Mouse (Mus musculus): ENCODE measurements around the gene Cntfr.

Gene Cntfr

DNA sequence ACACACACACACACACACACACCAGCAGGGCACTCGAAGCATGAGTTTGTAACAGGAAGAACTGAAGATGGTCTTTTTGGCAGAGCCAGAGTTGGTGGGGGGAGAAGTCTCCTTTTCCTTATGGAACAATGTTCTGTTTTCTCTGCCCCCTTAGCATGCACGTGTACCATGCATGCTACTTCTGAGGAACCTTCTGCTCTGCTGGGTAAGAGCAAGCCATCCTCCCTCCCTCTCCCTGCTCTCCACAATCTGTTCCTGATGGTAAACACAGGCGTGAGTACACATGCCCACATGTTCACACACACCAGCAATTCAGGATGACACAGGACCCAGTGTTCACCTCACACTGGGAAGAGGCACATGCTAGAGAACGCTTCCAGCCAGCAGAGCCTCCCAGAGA, 15.7 kb downstream of the Cntfr start:
- DNase-seq (ENCODE audit: low read depth in 2 of 2, low spot score in 2 of 2): no peak

DNA sequence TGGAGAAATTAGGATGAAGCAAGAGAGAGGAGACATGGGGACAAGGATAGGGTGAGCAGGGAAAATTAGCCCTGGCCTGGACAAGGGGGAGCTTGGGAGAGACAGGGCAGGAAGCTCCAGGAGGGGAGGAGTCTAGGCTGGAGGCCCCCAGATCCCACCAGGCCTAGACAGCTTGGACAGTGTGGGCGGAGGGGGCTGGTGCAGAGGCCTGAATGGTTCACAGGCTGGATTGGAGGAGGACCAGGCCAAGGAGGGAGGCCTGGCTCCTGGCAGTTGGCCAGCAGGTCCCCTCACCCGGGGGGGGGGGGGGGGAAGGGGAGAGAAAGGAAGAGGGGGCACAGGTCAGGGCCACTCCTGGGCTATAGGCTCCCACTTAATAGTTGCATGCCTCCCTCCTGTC, 17.6 kb downstream of the Cntfr start:
- no peak for DNase-seq (ENCODE audit: low read depth in 2 of 2, low spot score in 2 of 2)

DNA sequence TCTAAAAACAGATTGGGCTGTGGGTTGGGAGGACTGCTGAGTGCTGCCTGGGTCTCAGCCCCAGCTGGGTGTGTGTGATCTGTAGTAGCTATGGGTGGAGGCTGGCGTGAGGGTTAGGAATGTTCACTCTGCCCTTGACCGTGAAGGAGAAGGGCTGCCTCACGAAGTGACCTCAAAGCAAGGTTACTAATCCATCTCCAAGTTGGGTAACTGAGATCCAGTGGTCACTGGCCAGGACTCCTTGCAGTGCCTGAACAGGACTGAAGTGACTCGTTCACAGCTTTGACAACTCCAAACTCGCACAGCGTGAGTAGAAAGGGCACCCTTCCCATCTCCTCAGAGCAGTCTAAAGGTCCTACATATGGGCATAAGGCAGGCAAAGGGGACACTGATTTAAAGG, 18.0 kb downstream of the Cntfr start:
- no peak for DNase-seq (ENCODE audit: low read depth in 2 of 2, low spot score in 2 of 2)

DNA sequence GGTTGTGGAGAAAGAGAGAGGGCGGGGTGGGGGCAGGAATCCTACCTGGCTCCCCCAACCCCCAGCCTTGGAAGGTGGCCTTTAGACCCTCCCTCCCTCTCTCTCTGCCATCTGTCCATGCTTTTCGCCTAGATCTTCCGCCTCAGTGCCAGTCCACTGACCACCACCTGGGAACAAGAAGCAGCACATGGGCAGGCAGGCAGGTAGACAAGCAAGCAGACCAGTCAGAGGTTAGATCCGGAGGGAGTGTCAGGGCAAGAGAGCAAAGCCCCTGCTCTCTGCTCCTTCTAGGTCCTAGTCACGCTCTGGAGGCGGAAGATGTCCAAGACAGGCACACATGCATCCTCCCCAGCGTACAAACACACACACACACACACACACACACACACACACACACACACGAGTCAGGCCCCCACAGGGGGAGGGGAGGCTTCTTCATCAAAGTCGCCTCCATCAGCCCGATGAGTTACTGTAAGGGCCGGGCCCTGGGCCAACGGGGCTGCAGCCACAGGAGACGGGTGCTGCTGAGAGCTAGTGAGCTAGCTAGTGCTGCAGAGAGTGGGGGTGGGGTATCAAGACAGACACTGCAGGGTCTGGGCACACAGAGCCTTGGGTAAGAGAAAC, 19.8 kb downstream of the Cntfr start:
- no peak for DNase-seq (ENCODE audit: low read depth in 2 of 2, low spot score in 2 of 2)

DNA sequence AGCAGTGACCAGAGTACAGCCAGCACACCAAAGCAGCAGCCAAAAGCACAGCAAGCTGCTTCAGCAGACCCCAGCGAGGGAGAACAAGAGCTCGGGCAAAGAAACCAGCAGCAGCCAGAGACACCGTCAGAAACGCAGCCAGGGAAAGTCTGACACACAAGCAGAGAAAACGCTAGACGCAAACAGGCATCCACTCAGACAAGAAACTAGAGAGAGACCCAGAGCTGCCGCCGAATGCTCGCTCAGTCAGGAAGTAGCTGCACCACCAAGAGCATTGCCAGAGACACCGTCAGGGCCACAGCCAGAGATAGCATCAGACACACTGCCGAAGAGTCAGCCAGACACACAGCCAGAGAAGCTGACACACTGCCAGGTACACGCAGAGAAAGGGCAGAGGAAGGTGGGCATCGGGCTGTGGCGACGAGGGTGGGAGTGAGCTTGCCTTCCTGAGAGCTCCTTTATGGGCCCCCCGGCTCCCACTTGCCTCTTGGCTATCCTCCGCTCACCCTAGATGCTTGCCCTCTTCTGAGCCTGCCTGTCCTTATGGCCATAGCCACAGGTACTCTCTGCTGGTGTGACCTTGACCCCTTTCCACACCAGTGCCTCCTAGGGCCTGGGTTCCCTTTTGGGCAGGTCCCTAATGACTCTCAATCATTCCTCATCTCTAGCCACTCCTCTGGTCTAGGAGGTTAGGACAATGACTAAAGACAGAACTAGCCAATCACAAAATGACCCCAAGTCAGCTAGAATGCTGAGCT, 20.5 kb downstream of the Cntfr start:
- no peak for DNase-seq (ENCODE audit: low read depth in 2 of 2, low spot score in 2 of 2)

DNA sequence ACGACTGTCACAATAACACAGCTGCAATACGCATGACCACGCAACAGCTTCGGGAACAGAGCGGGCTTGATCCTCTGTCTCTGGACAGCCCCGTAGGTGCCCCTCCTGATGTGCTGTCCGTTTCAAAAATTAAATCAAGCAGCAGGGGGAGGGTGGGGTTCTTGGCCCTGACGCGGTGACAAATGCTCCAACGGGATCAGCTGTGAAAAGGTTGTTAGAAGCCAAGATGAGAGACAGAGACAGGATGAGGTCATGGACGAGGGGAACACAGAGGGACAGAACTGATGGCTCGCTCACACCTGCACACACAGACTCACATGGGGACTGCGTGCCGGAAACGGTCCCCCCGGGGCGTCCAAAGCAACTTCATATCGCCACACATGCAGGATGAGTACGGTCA, 23.7 kb downstream of the Cntfr start:
- no peak for DNase-seq (ENCODE audit: low read depth in 2 of 2, low spot score in 2 of 2)

DNA sequence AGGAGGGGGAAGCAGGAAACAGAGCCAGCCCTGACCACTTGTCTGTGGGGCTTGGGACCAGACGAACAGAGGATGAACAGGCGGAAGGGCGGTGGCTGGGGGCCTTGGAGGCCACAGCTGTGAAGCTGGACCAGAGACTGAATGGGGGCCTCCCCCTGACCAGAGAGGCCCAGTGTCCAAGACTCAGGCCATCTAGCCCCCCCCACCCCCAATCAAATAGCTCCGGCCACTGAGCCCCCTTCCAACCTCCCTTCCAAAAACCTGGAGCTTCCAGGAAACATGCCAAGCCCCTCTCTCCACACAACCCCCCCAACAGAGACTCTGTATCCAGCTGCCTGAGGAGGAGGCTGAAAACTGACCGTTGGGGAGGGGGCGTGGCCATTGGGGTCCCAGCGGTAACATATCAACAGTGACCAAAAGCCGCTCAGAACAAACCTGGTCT, 24.3 kb downstream of the Cntfr start:
- DNase-seq (ENCODE audit: low read depth in 2 of 2, low spot score in 2 of 2): no peak

DNA sequence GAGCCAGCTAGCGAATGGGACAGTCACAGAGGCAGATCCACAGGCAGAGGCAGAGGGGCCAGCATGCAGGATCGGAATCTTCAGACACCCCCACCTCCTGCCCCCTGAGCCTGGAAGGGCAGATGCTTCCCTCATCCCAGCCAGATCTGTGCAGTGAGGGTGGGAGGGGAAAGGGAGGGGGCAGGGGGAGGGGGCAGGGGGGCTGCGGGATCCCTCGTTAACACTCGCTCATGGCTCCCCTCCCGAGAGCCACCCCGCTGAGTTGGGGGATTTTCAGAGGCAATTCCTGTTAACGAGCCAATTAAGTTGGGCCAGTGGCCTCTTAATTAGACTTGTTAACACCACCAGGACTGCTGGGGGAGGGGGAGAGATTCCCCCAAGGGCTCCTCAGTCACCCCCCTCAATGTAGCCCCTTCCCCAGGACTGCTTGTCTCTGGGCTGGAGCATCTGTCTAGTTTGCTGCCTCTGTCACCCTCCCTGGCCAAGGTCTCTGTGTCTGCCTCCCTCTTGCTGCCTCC, 24.9 kb downstream of the Cntfr start:
- no peak for DNase-seq (ENCODE audit: low read depth in 2 of 2, low spot score in 2 of 2)

DNA sequence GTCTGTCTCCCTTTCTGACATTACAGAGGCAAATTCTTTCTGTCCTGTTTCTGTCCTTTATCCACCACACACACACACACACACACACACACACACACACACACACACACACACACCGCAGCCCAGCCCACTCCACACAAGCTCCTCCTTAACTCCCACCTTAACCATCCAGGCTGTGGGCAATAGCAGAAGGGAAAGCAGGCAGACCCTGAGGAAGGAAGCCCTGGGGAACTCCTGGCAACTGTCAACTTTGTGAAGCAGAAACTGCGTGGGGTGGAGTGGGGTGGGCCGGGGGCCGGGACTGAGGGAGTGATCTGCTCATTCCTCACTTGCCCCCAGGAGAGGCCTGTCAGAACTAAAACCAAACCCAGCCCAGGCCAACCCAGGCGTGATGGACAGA, 25.4 kb downstream of the Cntfr start:
- no peak for DNase-seq (ENCODE audit: low read depth in 2 of 2, low spot score in 2 of 2)

DNA sequence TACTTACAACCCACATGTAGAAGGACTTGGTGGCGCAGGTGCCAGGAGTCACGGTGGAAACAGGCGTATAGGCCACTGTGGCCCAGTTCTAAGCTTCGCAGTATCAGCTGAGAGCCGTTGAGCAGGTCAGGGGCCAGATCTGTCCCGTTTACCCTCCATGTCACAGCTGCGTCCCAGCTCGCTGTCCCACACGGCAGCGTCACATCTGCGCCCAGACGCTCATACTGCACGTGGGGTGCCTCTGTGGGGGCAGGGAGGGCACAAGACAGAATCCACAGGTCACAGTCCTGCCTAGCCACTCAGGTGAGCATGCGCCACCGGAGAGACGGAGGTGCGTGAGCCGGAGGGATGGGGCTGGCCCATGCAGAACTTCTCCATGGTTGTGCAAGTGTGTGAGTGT, 26.1 kb downstream of the Cntfr start:
- DNase-seq (ENCODE audit: low read depth in 2 of 2, low spot score in 2 of 2): no peak

DNA sequence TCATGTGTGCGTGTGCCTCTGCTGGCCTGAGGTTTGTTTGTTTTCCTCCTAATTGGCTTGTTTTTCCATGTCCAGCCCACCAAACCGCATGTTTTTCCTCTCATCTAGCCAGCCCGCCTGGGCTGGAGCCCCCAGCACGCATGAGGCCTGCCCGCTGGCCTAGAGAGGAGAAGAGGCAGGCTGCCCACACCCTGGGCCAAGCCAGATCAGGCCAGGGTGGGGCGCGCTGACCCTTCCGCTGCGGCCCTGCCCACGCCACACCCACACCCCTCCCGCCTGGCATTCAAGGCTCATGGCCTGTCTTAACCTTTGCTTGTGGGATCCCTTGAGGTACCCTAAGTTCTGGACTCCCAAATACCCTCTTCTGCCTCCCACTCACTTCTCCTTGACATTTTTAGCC, 30.2 kb downstream of the Cntfr start:
- no peak for DNase-seq (ENCODE audit: low read depth in 2 of 2, low spot score in 2 of 2)

DNA sequence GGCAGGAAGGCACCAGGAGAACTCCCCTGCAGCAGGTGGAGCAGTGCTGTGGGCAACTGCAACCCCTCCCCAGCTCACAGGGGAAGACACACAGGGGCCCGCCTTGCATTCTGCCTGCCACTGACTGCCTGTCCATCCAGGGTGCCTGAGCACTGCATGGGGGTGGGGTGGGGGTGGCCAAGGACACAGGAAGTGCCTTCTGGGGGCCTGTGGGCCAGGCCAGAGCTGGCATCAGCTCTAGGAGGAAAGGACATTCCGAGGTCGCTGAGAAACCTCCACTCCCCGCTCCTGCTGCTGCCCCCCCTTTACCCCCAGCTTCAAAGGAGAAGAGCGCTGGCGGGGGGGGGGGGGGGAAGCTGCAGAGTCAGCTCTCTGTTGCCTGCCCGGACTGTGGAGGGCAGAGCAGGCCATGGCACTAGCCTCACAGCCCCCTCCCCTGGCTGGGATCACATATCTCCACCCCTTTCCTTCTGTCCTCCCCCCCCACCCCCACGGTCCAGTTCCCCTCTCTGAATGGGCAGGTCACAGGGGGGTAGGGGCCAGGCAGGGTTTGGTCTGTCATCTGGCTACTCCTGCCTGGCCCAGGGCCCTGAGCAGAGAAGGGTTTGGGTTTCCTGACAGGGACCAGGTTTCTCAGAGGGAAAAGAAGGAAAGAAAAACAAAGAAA, 31.7 kb downstream of the Cntfr start:
- no peak for DNase-seq (ENCODE audit: low read depth in 2 of 2, low spot score in 2 of 2)

DNA sequence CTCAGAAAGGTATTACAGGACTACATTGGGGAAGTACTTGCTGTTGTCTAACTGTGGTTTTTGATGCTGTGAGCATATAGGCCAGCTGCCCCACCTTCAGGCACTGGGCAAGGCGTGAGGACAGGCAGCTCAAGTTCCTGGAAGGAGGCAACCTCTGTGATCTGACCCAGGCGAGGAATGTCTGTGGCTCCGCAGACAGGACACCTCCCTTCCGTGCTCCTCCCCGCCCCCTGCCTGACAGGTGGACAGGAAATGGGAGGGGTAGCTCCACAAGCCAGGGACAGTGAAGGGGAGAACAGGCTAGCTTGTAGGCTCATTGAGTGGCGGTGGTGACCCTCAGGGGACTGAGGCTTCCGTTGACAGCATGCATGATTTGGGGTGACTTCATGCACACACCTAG, 32.4 kb downstream of the Cntfr start:
- DNase-seq (ENCODE audit: low read depth in 2 of 2, low spot score in 2 of 2): no peak

DNA sequence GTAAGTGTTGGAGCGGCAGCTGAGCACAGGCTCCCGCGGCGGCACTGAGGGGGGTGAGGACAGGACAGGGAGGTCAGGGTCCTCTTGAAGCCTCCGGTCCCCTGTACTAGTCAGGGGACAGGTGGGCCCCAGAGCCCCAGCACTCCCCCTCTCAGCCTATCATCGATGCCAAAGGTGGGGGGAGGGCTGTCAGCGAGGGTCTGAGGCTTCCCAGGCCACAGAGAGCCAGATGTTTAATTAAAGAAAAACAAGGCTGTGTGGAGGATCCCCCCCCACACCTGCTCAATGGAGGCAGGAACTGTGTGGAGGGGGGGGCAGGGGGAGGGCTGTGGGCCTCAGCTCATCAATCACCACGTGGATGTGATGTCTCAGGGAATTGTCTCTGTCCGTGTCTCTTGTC, 33.3 kb downstream of the Cntfr start:
- DNase-seq (ENCODE audit: low read depth in 2 of 2, low spot score in 2 of 2): no peak

DNA sequence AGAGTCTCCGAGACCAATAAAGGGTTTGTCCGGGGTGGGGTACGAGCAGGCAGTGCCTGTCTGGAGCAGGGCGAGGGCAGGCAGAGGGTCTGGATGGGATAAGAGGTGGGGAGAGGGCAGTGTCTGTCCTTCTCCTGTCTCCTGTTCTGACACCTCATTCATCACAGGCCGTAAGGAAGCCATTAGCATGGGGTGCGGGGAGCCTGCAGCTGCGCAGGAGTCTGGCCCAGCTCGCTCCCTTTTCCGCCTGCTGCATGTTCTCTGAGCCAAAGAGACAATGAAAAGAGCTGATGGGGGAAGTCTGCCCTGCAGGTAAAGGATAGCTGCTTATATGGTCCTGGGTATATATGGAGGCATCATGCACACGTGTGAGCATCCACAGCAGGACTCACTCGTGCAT, 34.2 kb downstream of the Cntfr start:
- DNase-seq (ENCODE audit: low read depth in 2 of 2, low spot score in 2 of 2): no peak

DNA sequence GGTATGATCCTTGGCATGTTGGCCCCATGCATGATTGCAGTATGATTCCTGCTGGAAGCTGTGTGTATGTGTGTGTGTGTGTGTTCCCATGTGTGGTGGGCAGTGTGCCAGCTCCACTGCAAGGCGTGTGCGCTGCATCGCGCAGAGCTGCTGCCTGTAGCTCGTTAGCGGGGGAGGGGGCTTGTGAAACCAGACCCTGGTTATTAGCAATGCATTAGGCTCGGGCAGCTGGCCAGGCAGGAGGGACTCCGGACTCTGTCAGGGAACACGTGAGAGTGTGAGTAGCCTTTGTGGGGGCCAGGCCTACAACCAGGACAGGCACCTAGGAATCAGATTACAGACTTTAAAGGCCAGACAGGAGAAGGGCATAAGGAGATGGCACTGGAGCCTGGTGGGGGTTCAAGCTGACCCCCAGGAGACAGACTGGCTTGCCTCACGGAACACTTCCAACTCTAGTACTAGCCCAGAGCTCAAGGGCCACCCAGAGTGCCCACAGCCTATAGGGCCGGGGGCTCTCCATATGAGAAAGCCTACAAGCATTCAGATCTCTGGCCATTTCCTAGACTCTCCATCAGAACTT, 35.9 kb downstream of the Cntfr start:
- no peak for DNase-seq (ENCODE audit: low read depth in 2 of 2, low spot score in 2 of 2)

DNA sequence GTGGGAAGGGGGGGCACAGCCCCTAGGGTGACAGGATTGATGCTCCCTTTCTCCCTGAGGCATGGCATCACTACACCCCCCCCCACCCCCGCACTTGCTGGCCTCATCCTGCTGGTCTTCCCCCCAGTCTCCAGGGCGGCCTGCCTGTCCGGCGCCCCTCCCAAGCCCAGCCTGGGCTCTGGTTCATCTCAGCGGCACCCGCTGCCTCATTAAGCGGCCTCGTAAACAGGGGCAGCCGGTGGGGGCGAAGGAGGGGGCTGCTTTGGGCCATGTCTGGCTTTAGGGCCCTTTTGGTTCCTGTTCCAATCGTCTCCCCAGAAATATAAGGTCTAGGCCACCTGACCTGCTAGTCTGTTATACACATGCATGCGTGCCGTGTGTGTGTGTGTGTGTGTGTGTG, 37.3 kb downstream of the Cntfr start:
- no peak for DNase-seq (ENCODE audit: low read depth in 2 of 2, low spot score in 2 of 2)

DNA sequence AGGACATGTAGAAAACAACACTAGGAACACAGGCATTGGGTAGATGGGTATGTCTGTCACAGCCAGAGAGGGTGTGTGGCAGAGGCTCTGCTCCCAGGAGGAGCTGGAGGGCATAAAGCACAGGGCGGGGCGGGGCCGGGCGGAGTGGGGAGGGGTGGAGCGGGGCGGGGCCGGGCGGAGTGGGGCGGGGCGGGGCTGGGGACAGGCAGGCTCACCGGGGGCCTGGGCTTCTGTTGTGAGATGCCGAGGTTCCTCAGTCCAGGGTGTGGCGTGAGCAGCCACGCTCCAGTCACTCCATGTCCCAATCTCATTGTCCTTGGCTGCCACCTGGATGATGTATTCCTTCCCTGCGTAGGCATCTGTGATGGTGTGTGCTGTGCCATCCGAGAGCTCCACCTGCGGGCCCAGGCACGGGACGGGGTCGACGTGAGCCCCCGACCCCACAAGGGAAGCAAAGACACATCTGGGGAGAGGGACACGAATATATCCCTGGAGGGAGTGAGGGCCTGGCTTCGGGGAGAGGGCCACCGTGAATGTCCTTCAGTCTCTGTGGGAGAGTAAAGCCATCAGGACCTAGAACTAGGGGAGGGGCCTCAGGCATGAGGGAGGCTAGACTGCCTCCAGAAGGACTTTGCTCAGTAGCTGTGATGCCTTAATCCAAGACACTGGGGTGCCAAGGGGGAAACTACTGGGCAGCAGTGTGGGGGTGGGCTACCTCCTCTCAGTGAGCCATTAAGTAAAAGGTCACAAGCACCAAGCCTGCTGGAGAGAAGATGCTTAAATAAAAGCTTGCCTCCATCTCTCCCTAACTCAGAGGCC, 38.1 kb downstream of the Cntfr start:
- DNase-seq (ENCODE audit: low read depth in 2 of 2, low spot score in 2 of 2): no peak

DNA sequence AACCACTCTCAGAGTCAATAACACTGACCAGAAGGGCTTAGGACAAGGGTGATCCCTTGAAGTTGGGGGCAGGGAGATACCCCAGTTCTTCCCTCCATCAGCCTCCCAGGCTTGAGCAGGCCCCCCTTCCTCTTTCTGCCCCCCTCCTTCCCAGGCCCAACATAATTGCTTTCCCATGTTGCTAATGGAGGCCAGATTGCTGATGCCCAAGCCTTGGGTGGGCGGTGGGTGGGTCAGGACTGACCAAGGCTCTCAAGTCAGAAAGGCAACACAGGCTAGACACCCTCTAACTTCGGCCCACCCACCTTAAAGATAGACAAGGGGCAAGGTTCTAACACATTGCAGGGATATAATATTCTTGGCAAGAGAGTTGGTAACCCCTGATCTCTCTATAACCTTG, 41.4 kb downstream of the Cntfr start:
- no peak for DNase-seq (ENCODE audit: low read depth in 2 of 2, low spot score in 2 of 2)

DNA sequence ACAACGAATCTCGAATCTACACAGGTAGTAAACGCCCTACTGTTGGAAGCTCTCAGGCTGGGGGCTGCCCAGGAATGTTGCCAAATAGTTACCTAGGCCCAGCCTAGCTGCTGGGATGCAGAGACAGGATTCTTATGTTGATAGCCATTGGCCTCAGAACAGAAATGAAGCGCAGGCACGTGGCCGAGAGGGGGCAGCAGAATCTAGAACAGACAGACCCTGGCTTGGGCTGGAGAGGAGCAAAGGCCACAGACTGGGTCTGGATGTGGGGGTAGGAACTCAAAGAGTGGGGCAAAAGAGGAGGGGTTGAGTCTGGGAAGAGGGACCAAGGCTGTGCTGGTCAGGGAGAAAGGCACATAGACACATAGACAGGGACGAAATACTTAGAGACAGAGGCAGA, 42.7 kb downstream of the Cntfr start:
- DNase-seq (ENCODE audit: low read depth in 2 of 2, low spot score in 2 of 2): no peak

DNA sequence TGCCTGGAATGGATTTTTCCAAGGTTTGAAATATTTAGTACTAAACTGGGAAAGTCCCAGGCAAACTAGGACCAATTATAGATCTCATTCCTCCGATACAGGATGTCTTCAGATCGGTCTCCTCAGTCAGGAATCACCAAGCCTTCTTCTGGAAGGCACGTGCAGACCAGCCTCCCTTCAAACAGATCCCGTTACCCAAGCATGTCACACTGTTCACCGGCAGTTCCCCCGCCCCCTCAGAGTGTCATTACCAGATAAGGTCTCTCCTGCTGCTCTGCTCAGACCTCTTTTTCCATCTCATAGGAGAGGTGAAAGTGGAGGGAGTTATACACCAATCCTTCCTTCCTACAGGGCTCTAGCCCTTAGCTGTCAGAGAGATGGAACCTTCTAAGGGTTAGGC, 43.2 kb downstream of the Cntfr start:
- no peak for DNase-seq (ENCODE audit: low read depth in 2 of 2, low spot score in 2 of 2)
